Mouse (Mus musculus) megakaryocyte, embryonic 14.5 days (primary cell): ENCODE data around the gene Plac8. TPM values are rescaled to one million over a fixed set of nuclear protein-coding genes. Genes with fewer than 3 reads are reported as not detected.

ENCODE experiments used
- H3K27me3 ChIP-seq: replicated peaks from 2 replicates; pipeline ENCODE3; 2012; ENCODE audit warnings: inconsistent platforms
- H3K36me3 ChIP-seq: replicated peaks from 2 replicates; pipeline ENCODE3; 2012; ENCODE audit warnings: low read length, inconsistent platforms, mixed read lengths
- H3K4me1 ChIP-seq: 2 replicates; pipeline ENCODE4 v1.6.1; 2012; ENCODE audit warnings: inconsistent platforms
- H3K4me3 ChIP-seq: replicated peaks from 2 replicates; pipeline ENCODE3; 2012; ENCODE audit warnings: moderate library complexity, mild to moderate bottlenecking, inconsistent platforms
- H3K9me3 ChIP-seq: 2 replicates; pipeline ENCODE4 v1.6.1; 2012; ENCODE audit warnings: inconsistent platforms
- FLI1 ChIP-seq: IDR thresholded peaks from 2 replicates; pipeline ENCODE4 v1.6.1; 2012; ENCODE audit warnings: low read length, inconsistent platforms, mixed read lengths
- GATA1 ChIP-seq: IDR thresholded peaks from 3 replicates; pipeline ENCODE4 v1.6.1; 2012; ENCODE audit warnings: mixed read lengths, low read length, inconsistent platforms, borderline replicate concordance
- polyA plus RNA-seq: library from polyadenylated mRNA; stranded (reverse); fragments of >175 nt; gene quantifications from 2 replicates; pipeline ENCODE4 v1.2.3, GENCODE M21; 2012; ENCODE audit warnings: low replicate concordance; ENCODE audit not compliant: insufficient read depth

The Plac8 gene
- polyA plus RNA-seq, 1 experiment: 6.4 TPM

GRCm38 (mm10) chr5:100566798-100567197 lies 5.2 kb downstream of the Plac8 start:
- H3K4me3 ChIP-seq: no peak overlapping the region
- H3K36me3 ChIP-seq: no peaks in the 10 kb centered on the region
- H3K4me1 ChIP-seq: peaks cover 39% of the 10 kb centered on the region
- H3K9me3 ChIP-seq: no peaks in the 10 kb centered on the region
- TF ChIP-seq FLI1 (no peak), GATA1 (no peak)
- H3K27me3 ChIP-seq: no peaks in the 10 kb centered on the region

DNA sequence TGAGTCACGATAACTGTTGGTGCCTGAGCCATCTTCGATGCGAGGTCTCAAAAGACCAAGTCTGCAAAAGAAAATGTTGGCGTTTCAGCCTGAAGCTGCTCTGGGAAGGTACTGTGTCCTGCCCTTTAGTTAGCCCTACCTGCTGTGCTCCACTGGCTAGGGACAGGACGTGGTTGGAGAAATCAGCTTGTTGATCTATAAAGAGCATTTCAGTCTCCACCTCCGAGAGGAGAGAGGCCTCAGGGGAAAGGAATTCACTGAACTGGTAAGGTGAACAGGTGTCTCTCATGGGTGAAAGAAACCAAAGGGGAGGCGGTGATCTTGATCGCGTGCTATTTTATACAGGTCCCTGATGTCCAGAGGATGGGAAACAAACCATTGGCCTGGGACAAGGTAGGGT lies 9.3 kb downstream of the Plac8 start:
- Histone ChIP-seq H3K36me3 (no peaks in the 10 kb centered on the region), H3K4me1 (peaks cover 17% of the 10 kb centered on the region), H3K4me3 (no peak overlapping the region), H3K27me3 (no peaks in the 10 kb centered on the region), H3K9me3 (no peaks in the 10 kb centered on the region)
- TF ChIP-seq FLI1 (no peak), GATA1 (no peak)

- TF ChIP-seq GATA1: no peak
- TF ChIP-seq FLI1: no peak
- Histone ChIP-seq H3K4me3 (no peak overlapping the region), H3K36me3 (peaks cover 2% of the 10 kb centered on the region), H3K27me3 (no peaks in the 10 kb centered on the region), H3K9me3 (no peaks in the 10 kb centered on the region), H3K4me1 (peaks cover 14% of the 10 kb centered on the region)
These were observed 12.7 kb downstream of the Plac8 start for GRCm38 (mm10) chr5:100559357-100559756.

DNA sequence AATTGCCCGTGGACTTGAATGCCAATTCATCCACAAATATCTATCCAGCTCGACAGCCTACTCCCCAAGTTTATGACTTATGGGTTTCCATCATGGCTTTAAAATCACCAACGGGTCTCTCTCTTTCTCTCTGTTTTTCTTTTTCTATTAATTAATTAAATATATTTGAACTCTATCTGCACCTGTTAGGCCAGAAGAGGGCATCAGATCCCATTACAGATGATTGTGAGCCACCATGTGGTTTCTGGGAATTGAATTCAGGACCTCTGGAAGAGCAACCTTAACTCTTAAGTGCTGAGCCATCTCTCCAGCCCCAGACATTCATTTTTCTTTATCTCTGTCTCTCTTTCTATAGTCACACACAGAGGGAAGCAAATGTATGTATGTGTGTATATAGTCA lies 13.3 kb downstream of the Plac8 start:
- Histone ChIP-seq H3K36me3 (peaks cover 2% of the 10 kb centered on the region), H3K4me3 (no peak overlapping the region), H3K27me3 (no peaks in the 10 kb centered on the region), H3K4me1 (peaks cover 14% of the 10 kb centered on the region), H3K9me3 (no peaks in the 10 kb centered on the region)
- no peak for TF ChIP-seq FLI1
- TF ChIP-seq GATA1: no peak

DNA sequence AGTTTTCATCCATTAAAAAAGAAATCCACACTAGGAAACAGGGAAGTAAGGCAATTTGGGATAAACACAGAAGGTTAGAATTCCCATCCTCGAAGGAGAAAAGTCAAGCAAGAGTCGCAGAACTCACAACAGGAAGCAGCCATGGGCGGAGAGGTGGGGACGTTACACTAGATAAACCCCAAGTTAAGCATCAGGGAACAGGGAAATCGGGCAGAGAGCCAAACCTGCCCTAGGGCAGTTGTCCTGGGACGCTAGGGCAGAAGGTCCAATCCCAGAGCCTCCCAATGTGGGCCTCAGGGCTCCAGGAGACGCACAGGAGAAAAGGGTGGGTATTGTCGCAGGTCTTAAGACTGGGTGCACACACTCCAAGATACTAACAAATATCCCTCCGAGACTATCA lies 14.5 kb downstream of the Plac8 start:
- H3K36me3 ChIP-seq: peaks cover 2% of the 10 kb centered on the region
- H3K4me1 ChIP-seq: peaks cover 16% of the 10 kb centered on the region
- no peak for TF ChIP-seq GATA1
- no peak for TF ChIP-seq FLI1
- no peak overlapping the region for H3K4me3 ChIP-seq
- H3K9me3 ChIP-seq: no peaks in the 10 kb centered on the region
- peaks cover 3% of the 10 kb centered on the region for H3K27me3 ChIP-seq

DNA sequence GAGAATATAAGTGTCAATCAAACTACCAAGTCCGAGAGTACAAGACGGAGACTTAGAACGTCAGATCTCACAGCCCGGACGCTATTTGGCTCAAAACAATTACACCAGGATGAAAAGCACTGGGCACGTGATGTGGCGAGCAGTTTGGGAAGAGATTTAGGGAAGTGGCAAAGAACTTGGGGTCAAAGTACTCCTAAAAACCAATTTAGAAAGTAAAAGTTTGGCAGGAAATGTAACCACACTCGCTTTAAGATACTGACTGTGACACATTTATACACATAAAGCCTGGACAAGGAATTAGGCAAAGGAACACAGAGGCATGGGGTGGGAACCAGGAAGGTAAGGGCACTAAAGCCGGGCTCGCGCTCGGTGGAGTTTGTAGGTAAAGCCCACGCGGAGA lies 15.0 kb downstream of the Plac8 start:
- peaks cover 2% of the 10 kb centered on the region for H3K36me3 ChIP-seq
- TF ChIP-seq GATA1 (no peak), FLI1 (no peak)

DNA sequence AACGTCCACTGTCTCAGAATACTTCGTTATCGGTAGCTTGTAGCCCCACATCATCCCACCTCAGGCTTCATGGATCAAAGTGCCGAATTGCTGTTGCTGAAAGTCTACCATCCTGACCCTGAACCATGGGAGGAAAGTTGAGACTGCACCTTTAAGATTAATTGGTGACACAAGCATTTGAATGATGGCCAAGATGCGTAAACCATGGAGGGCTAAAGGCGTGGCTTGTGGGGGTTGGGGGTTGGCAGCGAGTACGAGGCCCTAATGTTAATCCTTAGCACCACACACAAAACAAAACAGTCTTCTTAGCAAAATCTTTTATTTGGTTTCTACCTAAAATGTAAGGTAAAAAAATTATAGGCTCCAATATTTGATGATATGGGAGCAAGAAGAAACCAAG lies 18.6 kb downstream of the Plac8 start:
- peaks cover 21% of the 10 kb centered on the region for H3K36me3 ChIP-seq
- H3K4me3 ChIP-seq: no peak overlapping the region
- TF ChIP-seq GATA1 (no peak), FLI1 (no peak)
- H3K4me1 ChIP-seq: peaks cover 19% of the 10 kb centered on the region
- H3K9me3 ChIP-seq: no peaks in the 10 kb centered on the region
- H3K27me3 ChIP-seq: peaks cover 3% of the 10 kb centered on the region

More for the DNA sequence above, 15.0 kb downstream of the Plac8 start:
- Histone ChIP-seq H3K9me3 (no peaks in the 10 kb centered on the region), H3K4me1 (peaks cover 14% of the 10 kb centered on the region), H3K4me3 (no peak overlapping the region), H3K27me3 (peaks cover 3% of the 10 kb centered on the region)

- H3K4me3 ChIP-seq: no peak overlapping the region
These were observed 20.1 kb downstream of the Plac8 start for GRCm38 (mm10) chr5:100551952-100552351.

DNA sequence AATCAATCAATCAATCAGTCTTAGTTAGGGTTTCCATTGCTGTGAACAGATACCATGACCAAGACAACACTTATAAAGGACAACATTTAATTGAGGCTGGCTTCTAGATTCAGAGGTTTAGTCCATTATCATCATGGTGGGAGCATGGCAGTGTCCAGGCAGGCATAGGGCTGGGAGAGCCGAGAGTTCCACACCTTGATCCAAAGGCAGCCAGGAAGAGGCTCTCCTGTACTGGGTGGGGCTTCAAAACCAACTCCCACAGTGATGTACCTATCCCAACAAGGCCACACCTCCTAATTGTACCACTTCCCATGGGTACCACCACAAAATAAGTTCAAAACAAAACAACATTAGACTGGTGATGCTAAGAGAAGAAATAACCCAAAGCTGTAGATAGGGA lies 21.9 kb downstream of the Plac8 start:
- H3K4me1 ChIP-seq: peaks cover 9% of the 10 kb centered on the region; the same call in 1 of the 2 replicates
- H3K4me3 ChIP-seq: no peak overlapping the region
- no peaks in the 10 kb centered on the region for H3K9me3 ChIP-seq
- H3K36me3 ChIP-seq: peaks cover 51% of the 10 kb centered on the region
- peaks cover 3% of the 10 kb centered on the region for H3K27me3 ChIP-seq
- no peak for TF ChIP-seq GATA1
- no peak for TF ChIP-seq FLI1

More at GRCm38 (mm10) chr5:100551952-100552351, 20.1 kb downstream of the Plac8 start:
- peaks cover 35% of the 10 kb centered on the region for H3K36me3 ChIP-seq
- TF ChIP-seq FLI1 (no peak), GATA1 (no peak)
- H3K4me1 ChIP-seq: peaks cover 11% of the 10 kb centered on the region
- no peaks in the 10 kb centered on the region for H3K9me3 ChIP-seq
- peaks cover 3% of the 10 kb centered on the region for H3K27me3 ChIP-seq

GRCm38 (mm10) chr5:100549311-100549710 lies 22.7 kb downstream of the Plac8 start:
- Histone ChIP-seq H3K4me3 (no peak overlapping the region), H3K4me1 (peaks cover 9% of the 10 kb centered on the region; the same call in 1 of the 2 replicates), H3K9me3 (no peaks in the 10 kb centered on the region), H3K27me3 (peaks cover 3% of the 10 kb centered on the region), H3K36me3 (peaks cover 60% of the 10 kb centered on the region)
- no peak for TF ChIP-seq GATA1
- no peak for TF ChIP-seq FLI1

DNA sequence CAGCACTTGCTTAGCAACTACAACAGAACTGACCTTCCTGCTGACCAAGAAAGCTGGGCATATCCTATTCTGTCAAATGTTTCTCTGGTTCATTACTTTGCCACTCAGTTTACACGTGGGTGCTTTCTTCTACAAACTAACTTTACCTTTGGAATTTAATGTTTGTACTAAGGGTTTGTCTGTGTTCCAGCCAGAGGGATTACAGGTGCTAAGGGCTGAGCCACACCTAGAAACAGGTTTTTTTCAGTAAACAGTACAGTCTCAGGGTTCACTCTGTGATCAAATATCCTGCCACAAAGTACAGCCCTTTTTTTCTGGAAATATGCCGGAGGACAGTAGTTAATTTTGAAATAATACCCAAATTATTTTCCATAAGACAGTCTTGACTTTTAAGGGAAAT lies 23.8 kb downstream of the Plac8 start:
- Histone ChIP-seq H3K27me3 (peaks cover 1% of the 10 kb centered on the region), H3K4me3 (no peak overlapping the region), H3K9me3 (no peaks in the 10 kb centered on the region), H3K36me3 (peaks cover 71% of the 10 kb centered on the region), H3K4me1 (peaks cover 7% of the 10 kb centered on the region; the same call in 1 of the 2 replicates)
- TF ChIP-seq GATA1: no peak
- no peak for TF ChIP-seq FLI1
